Mouse (Mus musculus) embryonic facial prominence, embryonic 13.5 days (tissue): Measurements from ENCODE around the gene Mrgprh. TPM values are rescaled to one million over a fixed set of nuclear protein-coding genes. Genes with fewer than 3 reads are reported as not detected.
A peak's percentile ranks its signal among the peaks of the same experiment; 100 is the strongest.

Experiments used
- ATAC-seq: fragments of 200-750 bp; cut with Nextera tagmentation; 2 replicates; pipeline ENCODE4 v1.8.0; 2017; ENCODE audit warnings: low read depth; ENCODE audit not compliant: insufficient number of reproducible peaks, insufficient read depth, low FRiP score, low TSS enrichment
- H3K27ac ChIP-seq: fragments of 300-500 bp; sonication (generic); 2 replicates; pipeline ENCODE4 v1.5.1; 2015; ENCODE audit warnings: moderate library complexity, mild to moderate bottlenecking, inconsistent platforms
- H3K27me3 ChIP-seq: fragments of 300-500 bp; sonication (generic); 2 replicates; pipeline ENCODE4 v1.6.1; 2015; ENCODE audit warnings: mild to moderate bottlenecking, inconsistent platforms
- H3K36me3 ChIP-seq: fragments of 300-500 bp; sonication (generic); 2 replicates; pipeline ENCODE4 v1.6.1; 2015; ENCODE audit warnings: mild to moderate bottlenecking, inconsistent platforms
- H3K4me1 ChIP-seq: fragments of 300-500 bp; sonication (generic); 2 replicates; pipeline ENCODE4 v1.6.1; 2015; ENCODE audit warnings: inconsistent platforms
- H3K4me2 ChIP-seq: fragments of 300-500 bp; sonication (generic); 2 replicates; pipeline ENCODE4 v1.6.1; 2015; ENCODE audit warnings: moderate library complexity, mild to moderate bottlenecking, inconsistent platforms
- H3K4me3 ChIP-seq: fragments of 300-500 bp; sonication (generic); 2 replicates; pipeline ENCODE4 v1.5.1; 2015; ENCODE audit warnings: mild to moderate bottlenecking, inconsistent platforms
- H3K9ac ChIP-seq: fragments of 300-500 bp; sonication (generic); 2 replicates; pipeline ENCODE4 v1.6.1; 2015; ENCODE audit warnings: mild to moderate bottlenecking, inconsistent platforms
- H3K9me3 ChIP-seq: fragments of 300-500 bp; sonication (generic); 2 replicates; pipeline ENCODE4 v1.6.1; 2016; ENCODE audit warnings: inconsistent platforms
- WGBS: fragments of 180-500 bp; shearing (Covaris S2); methylation state at CpG from one replicate; pipeline ENCODE4 v1.1.7; 2015; ENCODE audit warnings: mixed read lengths; 5-methylcytosine and 5-hydroxymethylcytosine counted together
- polyA plus RNA-seq: library from polyadenylated mRNA; unstranded; fragments of >200 nt; fragmentation: Nextera tagmentation; extraction: Ambion mirVana; gene quantifications from 2 replicates; pipeline ENCODE4 v1.2.1, GENCODE M21; 2015

Mrgprh gene
- polyA plus RNA-seq, result not detected in 2 replicates

GRCm38 (mm10) chr17:12875734-12876133 is at the start of gene Mrgprh:
Mrgprh (plus strand) TSS chr17:12876034.
- WGBS, result 74% methylated on average over 5 of the region's 5 CpGs
- no peak for ATAC-seq
- Histone ChIP-seq H3K4me2 (no peak within 1 kb of the TSS), H3K9ac (no peak within 1 kb of the TSS), H3K9me3 (no peaks in the 10 kb centered on the region), H3K36me3 (no peaks in the 10 kb centered on the region), H3K27ac (peak within 1 kb of the TSS; percentile 33; the same call in 1 of the 2 replicates), H3K4me1 (peaks cover 39% of the 10 kb centered on the region), H3K27me3 (peaks cover 6% of the 10 kb centered on the region; the same call in 1 of the 2 replicates), H3K4me3 (no peak within 1 kb of the TSS)

GRCm38 (mm10) chr17:12830351-12830750 is 45.5 kb upstream of the Mrgprh start:
- 68% methylated on average over 5 of the region's 5 CpGs for WGBS
- Histone ChIP-seq H3K27me3 (no peaks in the 10 kb centered on the region), H3K4me1 (no peaks in the 10 kb centered on the region), H3K36me3 (no peaks in the 10 kb centered on the region), H3K4me2 (no peak overlapping the region), H3K4me3 (no peak overlapping the region), H3K9me3 (peaks cover 15% of the 10 kb centered on the region), H3K9ac (no peak overlapping the region), H3K27ac (no peak overlapping the region)
- ATAC-seq, result no peak

- ATAC-seq, result no peak
- WGBS, result 94% methylated on average over 3 of the region's 3 CpGs
- Histone ChIP-seq H3K36me3 (no peaks in the 10 kb centered on the region), H3K4me1 (peaks cover 12% of the 10 kb centered on the region), H3K4me2 (no peak overlapping the region), H3K27ac (no peak overlapping the region), H3K27me3 (no peaks in the 10 kb centered on the region), H3K4me3 (no peak overlapping the region), H3K9ac (no peak overlapping the region), H3K9me3 (peaks cover 7% of the 10 kb centered on the region)
Observed at GRCm38 (mm10) chr17:12832231-12832630, 43.6 kb upstream of the Mrgprh start.

- H3K4me1 ChIP-seq, result peaks cover 12% of the 10 kb centered on the region
- no peak overlapping the region for H3K4me3 ChIP-seq
- H3K27ac ChIP-seq, result no peak overlapping the region
- H3K27me3 ChIP-seq, result no peaks in the 10 kb centered on the region
- WGBS, result 91% methylated on average over 4 of the region's 4 CpGs
- peaks cover 3% of the 10 kb centered on the region for H3K9me3 ChIP-seq
- H3K36me3 ChIP-seq, result no peaks in the 10 kb centered on the region
- no peak overlapping the region for H3K9ac ChIP-seq
- H3K4me2 ChIP-seq, result no peak overlapping the region
- no peak for ATAC-seq
Observed at GRCm38 (mm10) chr17:12832657-12833056, 43.2 kb upstream of the Mrgprh start.

GRCm38 (mm10) chr17:12834317-12834716 is 41.5 kb upstream of the Mrgprh start:
- Histone ChIP-seq H3K4me1 (peaks cover 16% of the 10 kb centered on the region), H3K27me3 (no peaks in the 10 kb centered on the region), H3K9ac (no peak overlapping the region), H3K36me3 (no peaks in the 10 kb centered on the region), H3K4me2 (no peak overlapping the region), H3K27ac (0 out of 2 replicates have a peak overlapping the region, but pooled peaks have one; percentile 39), H3K9me3 (no peaks in the 10 kb centered on the region), H3K4me3 (no peak overlapping the region)
- ATAC-seq, result no peak
- WGBS, result 68% methylated on average over 3 of the region's 3 CpGs

- H3K36me3 ChIP-seq, result no peaks in the 10 kb centered on the region
- no peak overlapping the region for H3K4me2 ChIP-seq
- H3K27me3 ChIP-seq, result no peaks in the 10 kb centered on the region
- H3K9me3 ChIP-seq, result no peaks in the 10 kb centered on the region
- 25% methylated on average over 3 of the region's 3 CpGs for WGBS
- peak; percentile 43; the same call in 1 of the 2 replicates for ATAC-seq
- peaks cover 21% of the 10 kb centered on the region for H3K4me1 ChIP-seq
- no peak overlapping the region for H3K4me3 ChIP-seq
- no peak overlapping the region for H3K9ac ChIP-seq
- H3K27ac ChIP-seq, result no peak overlapping the region
Observed at GRCm38 (mm10) chr17:12834826-12835225, 41.0 kb upstream of the Mrgprh start.

GRCm38 (mm10) chr17:12835738-12836137 is 40.1 kb upstream of the Mrgprh start:
- no peaks in the 10 kb centered on the region for H3K9me3 ChIP-seq
- peak overlapping the region; percentile 76 for H3K27ac ChIP-seq
- ATAC-seq, result no peak
- H3K4me3 ChIP-seq, result no peak overlapping the region
- peaks cover 30% of the 10 kb centered on the region for H3K4me1 ChIP-seq
- no peak overlapping the region for H3K9ac ChIP-seq
- H3K27me3 ChIP-seq, result no peaks in the 10 kb centered on the region
- no peaks in the 10 kb centered on the region for H3K36me3 ChIP-seq
- WGBS, result 90% methylated on average over 5 of the region's 5 CpGs
- no peak overlapping the region for H3K4me2 ChIP-seq

GRCm38 (mm10) chr17:12839475-12840267 is 36.2 kb upstream of the Mrgprh start:
- WGBS, result 35% methylated on average over 10 of the region's 10 CpGs
- peaks cover 38% of the 10 kb centered on the region for H3K4me1 ChIP-seq
- no peak overlapping the region for H3K4me2 ChIP-seq
- H3K36me3 ChIP-seq, result no peaks in the 10 kb centered on the region
- H3K27ac ChIP-seq, result peak overlapping the region; percentile 45
- ATAC-seq, result no peak
- H3K4me3 ChIP-seq, result no peak overlapping the region
- no peaks in the 10 kb centered on the region for H3K9me3 ChIP-seq
- 0 out of 2 replicates have a peak overlapping the region, but pooled peaks have one; percentile 11 for H3K9ac ChIP-seq
- no peaks in the 10 kb centered on the region for H3K27me3 ChIP-seq

GRCm38 (mm10) chr17:12843826-12844225 is 32.0 kb upstream of the Mrgprh start:
- Histone ChIP-seq H3K36me3 (no peaks in the 10 kb centered on the region), H3K4me2 (peak overlapping the region; percentile 11; the same call in 1 of the 2 replicates), H3K4me1 (peaks cover 45% of the 10 kb centered on the region), H3K9ac (no peak overlapping the region), H3K27ac (peak overlapping the region; percentile 86), H3K9me3 (no peaks in the 10 kb centered on the region), H3K27me3 (no peaks in the 10 kb centered on the region), H3K4me3 (no peak overlapping the region)
- WGBS, result 76% methylated on average over 6 of the region's 6 CpGs
- ATAC-seq, result no peak

- Histone ChIP-seq H3K36me3 (no peaks in the 10 kb centered on the region), H3K27me3 (no peaks in the 10 kb centered on the region), H3K27ac (peak overlapping the region; percentile 86), H3K9me3 (no peaks in the 10 kb centered on the region), H3K4me1 (peaks cover 39% of the 10 kb centered on the region), H3K4me3 (no peak overlapping the region), H3K4me2 (peak overlapping the region; percentile 11; the same call in 1 of the 2 replicates), H3K9ac (no peak overlapping the region)
- WGBS, result 55% methylated on average over 4 of the region's 4 CpGs
- 0 out of 2 replicates have a peak, but pooled peaks have one; percentile 50 for ATAC-seq
Observed at GRCm38 (mm10) chr17:12844540-12844939, 31.3 kb upstream of the Mrgprh start.

- H3K27ac ChIP-seq, result peak overlapping the region; percentile 77
- 19% methylated on average over 5 of the region's 5 CpGs for WGBS
- no peak overlapping the region for H3K4me3 ChIP-seq
- H3K9ac ChIP-seq, result no peak overlapping the region
- no peaks in the 10 kb centered on the region for H3K9me3 ChIP-seq
- ATAC-seq, result no peak
- H3K4me2 ChIP-seq, result no peak overlapping the region
- H3K4me1 ChIP-seq, result peaks cover 26% of the 10 kb centered on the region
- no peaks in the 10 kb centered on the region for H3K27me3 ChIP-seq
- H3K36me3 ChIP-seq, result no peaks in the 10 kb centered on the region
Observed at GRCm38 (mm10) chr17:12845862-12846261, 30.0 kb upstream of the Mrgprh start.

GRCm38 (mm10) chr17:12846474-12846873 is 29.4 kb upstream of the Mrgprh start:
- Histone ChIP-seq H3K9me3 (no peaks in the 10 kb centered on the region), H3K4me2 (no peak overlapping the region), H3K4me1 (peaks cover 26% of the 10 kb centered on the region), H3K4me3 (no peak overlapping the region), H3K27ac (peak overlapping the region; percentile 77), H3K27me3 (no peaks in the 10 kb centered on the region), H3K36me3 (no peaks in the 10 kb centered on the region), H3K9ac (no peak overlapping the region)
- WGBS, result 61% methylated on average over 5 of the region's 5 CpGs
- ATAC-seq, result no peak
